Mouse (Mus musculus) thymus, adult 2 months (tissue): ENCODE measurements around the gene Lima1. TPM values are rescaled to one million over a fixed set of nuclear protein-coding genes. Genes with fewer than 3 reads are reported as not detected.

Experiments
- DNase-seq: peaks from one replicate; pipeline ENCODE4 v3.0.0; 2021
- H3K27ac ChIP-seq: fragments of 200-500 bp; 2 replicates; pipeline ENCODE4 v1.5.1; 2012; ENCODE audit warnings: low read length, control low read depth; ENCODE audit not compliant: control insufficient read depth, insufficient read depth
- H3K27me3 ChIP-seq: fragments of 200-500 bp; 2 replicates; pipeline ENCODE4 v1.6.1; 2012; ENCODE audit warnings: mild to moderate bottlenecking, low read length, moderate library complexity, mixed read lengths; ENCODE audit not compliant: control insufficient read depth, insufficient read depth
- H3K36me3 ChIP-seq: fragments of 200-500 bp; 2 replicates; pipeline ENCODE4 v1.6.1; 2012; ENCODE audit warnings: mild to moderate bottlenecking, low read length, moderate library complexity; ENCODE audit not compliant: control insufficient read depth, insufficient read depth
- H3K4me1 ChIP-seq: fragments of 200-500 bp; replicated peaks from 2 replicates; pipeline ENCODE4 v1.6.1; 2012; ENCODE audit warnings: low read length; ENCODE audit not compliant: control insufficient read depth, insufficient read depth
- H3K4me3 ChIP-seq: fragments of 200-500 bp; 2 replicates; pipeline ENCODE4 v1.5.1; 2012; ENCODE audit warnings: mild to moderate bottlenecking, low read length, control low read depth, moderate library complexity; ENCODE audit not compliant: control insufficient read depth, insufficient read depth
- CTCF ChIP-seq: fragments of 200-500 bp; IDR thresholded peaks from 2 replicates; pipeline ENCODE4 v1.5.1; 2012; ENCODE audit warnings: mild to moderate bottlenecking, control low read depth, low read length, moderate library complexity, borderline replicate concordance; ENCODE audit not compliant: control insufficient read depth, poor library complexity, insufficient read depth; ENCODE audit errors: extremely low read depth
- POLR2A ChIP-seq: fragments of 200-500 bp; IDR thresholded peaks from 2 replicates; pipeline ENCODE4 v1.6.1; 2012; ENCODE audit warnings: mild to moderate bottlenecking, low read length, control low read depth, moderate library complexity; ENCODE audit not compliant: control insufficient read depth, poor library complexity, insufficient read depth; ENCODE audit errors: extremely low read depth
- WGBS: fragments of 180-500 bp; shearing (Covaris S2); methylation state at CpG from one replicate; pipeline ENCODE4 v1.1.7; 2018; 5-methylcytosine and 5-hydroxymethylcytosine counted together
- polyA plus RNA-seq: library from polyadenylated mRNA; depleted of rRNA; stranded (reverse); fragments of >200 nt; gene quantifications from 2 replicates; pipeline ENCODE4 v1.2.3, GENCODE M21; 2012

The Lima1 gene
- polyA plus RNA-seq, 1 experiment: 12.3 TPM

- H3K27ac ChIP-seq: no peak overlapping the region
- no peaks in the 10 kb centered on the region for H3K36me3 ChIP-seq
- TF ChIP-seq POLR2A (no peak), CTCF (no peak)
- H3K27me3 ChIP-seq: no peaks in the 10 kb centered on the region
- H3K4me3 ChIP-seq: no peak overlapping the region
- H3K4me1 ChIP-seq: no peaks in the 10 kb centered on the region
- 74% methylated on average over 8 of the region's 8 CpGs for WGBS
- DNase-seq: no peak
Observed at GRCm38 (mm10) chr15:99857479-99857878, 17.8 kb downstream of the Lima1 start.

GRCm38 (mm10) chr15:99855119-99855518 is 20.1 kb downstream of the Lima1 start:
- Histone ChIP-seq H3K27ac (no peak overlapping the region), H3K4me3 (no peak overlapping the region), H3K27me3 (no peaks in the 10 kb centered on the region), H3K36me3 (no peaks in the 10 kb centered on the region), H3K4me1 (no peaks in the 10 kb centered on the region)
- DNase-seq: no peak
- WGBS: 89% methylated on average over 3 of the region's 3 CpGs
- TF ChIP-seq CTCF (no peak), POLR2A (no peak)

- Histone ChIP-seq H3K27me3 (no peaks in the 10 kb centered on the region), H3K36me3 (no peaks in the 10 kb centered on the region), H3K4me3 (no peak overlapping the region), H3K27ac (no peak overlapping the region), H3K4me1 (no peaks in the 10 kb centered on the region)
- DNase-seq: no peak
- TF ChIP-seq CTCF (no peak), POLR2A (no peak)
- WGBS: 86% methylated on average over 2 of the region's 2 CpGs
Observed at GRCm38 (mm10) chr15:99852606-99853237, 22.5 kb downstream of the Lima1 start.

- WGBS: 95% methylated on average over 3 of the region's 3 CpGs
- H3K27me3 ChIP-seq: no peaks in the 10 kb centered on the region
- DNase-seq: no peak
- no peak overlapping the region for H3K27ac ChIP-seq
- H3K36me3 ChIP-seq: no peaks in the 10 kb centered on the region
- H3K4me3 ChIP-seq: no peak overlapping the region
- H3K4me1 ChIP-seq: peaks cover 2% of the 10 kb centered on the region
- TF ChIP-seq CTCF (no peak), POLR2A (no peak)
Observed at GRCm38 (mm10) chr15:99850265-99850664, 25.0 kb downstream of the Lima1 start.

GRCm38 (mm10) chr15:99847937-99848336 is 27.3 kb downstream of the Lima1 start:
- DNase-seq: no peak
- TF ChIP-seq CTCF: no peak
- Histone ChIP-seq H3K27me3 (no peaks in the 10 kb centered on the region), H3K4me1 (peaks cover 2% of the 10 kb centered on the region), H3K27ac (no peak overlapping the region), H3K36me3 (no peaks in the 10 kb centered on the region), H3K4me3 (no peak overlapping the region)
- WGBS: 41% methylated on average over 8 of the region's 8 CpGs

- Histone ChIP-seq H3K4me3 (no peak overlapping the region), H3K27ac (no peak overlapping the region), H3K4me1 (peaks cover 2% of the 10 kb centered on the region), H3K27me3 (no peaks in the 10 kb centered on the region), H3K36me3 (no peaks in the 10 kb centered on the region)
- no peak for DNase-seq
- TF ChIP-seq CTCF: no peak
- no peak for TF ChIP-seq POLR2A
- 5% methylated on average over 13 of the region's 13 CpGs for WGBS
Observed at GRCm38 (mm10) chr15:99847207-99847881, 27.9 kb downstream of the Lima1 start.

GRCm38 (mm10) chr15:99846633-99847032 is 28.6 kb downstream of the Lima1 start:
- no peaks in the 10 kb centered on the region for H3K36me3 ChIP-seq
- H3K4me1 ChIP-seq: peaks cover 2% of the 10 kb centered on the region
- H3K4me3 ChIP-seq: no peak overlapping the region
- H3K27me3 ChIP-seq: no peaks in the 10 kb centered on the region
- TF ChIP-seq CTCF (no peak), POLR2A (no peak)
- WGBS: 23% methylated on average over 6 of the region's 6 CpGs
- no peak overlapping the region for H3K27ac ChIP-seq
- DNase-seq: no peak
